In genomic region chr15:100395561-100395960, GRCm38 (mm10) we compare ENCODE assay signal across 31 mouse cellular contexts. TPM values are rescaled to one million over a fixed set of nuclear protein-coding genes. Genes with fewer than 3 reads are reported as not detected.
DNase-seq lines count a peak whose midpoint lies in the region; ATAC-seq and TF ChIP-seq lines count a peak whose summit lies in the region.
"Had no signal": no experiment of that assay in that cellular context is flagged by ENCODE, and none has a peak within 500 bp of the region (broad histone marks: within the 10 kb centered on the region; RNA-seq: fewer than 3 reads in every experiment).

No protein-coding gene starts in this region.

- peaks cover 64% of the 10 kb centered on the region for H3K36me3 ChIP-seq in kidney, postnatal 0 days (ENCODE audit: insufficient read depth, low read length)
- peaks cover 66% of the 10 kb centered on the region for H3K36me3 ChIP-seq in kidney, embryonic 16.5 days (ENCODE audit: insufficient read depth, low read length)
- peaks cover 41% of the 10 kb centered on the region for H3K36me3 ChIP-seq in lung, postnatal 0 days (ENCODE audit: insufficient read depth, low read length)
- peaks cover 22 to 35% of the 10 kb centered on the region in 2 experiments for H3K36me3 ChIP-seq in MEL (ENCODE audit: control insufficient read depth in 1 of 2, insufficient read depth in 2 of 2, low read length in 2 of 2)
- peaks cover 19% of the 10 kb centered on the region for H3K36me3 ChIP-seq in stomach, postnatal 0 days (ENCODE audit: control insufficient read depth, insufficient read depth, low read length)

- H3K27me3 ChIP-seq in kidney, postnatal 0 days (ENCODE audit: insufficient read depth, low read length), result no peaks in the 10 kb centered on the region
- H3K27me3 ChIP-seq in kidney, embryonic 16.5 days (ENCODE audit: insufficient read depth, low read length), result no peaks in the 10 kb centered on the region
- no peaks in the 10 kb centered on the region for H3K27me3 ChIP-seq in lung, postnatal 0 days (replicated peaks; ENCODE audit: insufficient read depth, low read length)
- no peaks in the 10 kb centered on the region for H3K27me3 ChIP-seq in MEL (ENCODE audit: control insufficient read depth in 1 of 2, insufficient read depth in 2 of 2, low read length in 2 of 2)
- H3K27me3 ChIP-seq in stomach, postnatal 0 days (ENCODE audit: control insufficient read depth, insufficient read depth, low read length), result no peaks in the 10 kb centered on the region
- H3K27me3 ChIP-seq: embryonic facial prominence, embryonic 15.5 days; forebrain, embryonic 15.5 days; heart, embryonic 13.5 days; hindbrain, embryonic 12.5 days; lung, embryonic 15.5 days; neural tube, embryonic 15.5 days had no signal

- WGBS in kidney, postnatal 0 days, result 99% methylated on average over 3 of the region's 3 CpGs
- 96% methylated on average over 3 of the region's 3 CpGs for WGBS in kidney, embryonic 16.5 days
- WGBS in lung, postnatal 0 days, result 98% methylated on average over 3 of the region's 3 CpGs
- WGBS in stomach, postnatal 0 days, result 99% methylated on average over 3 of the region's 3 CpGs

- peak; percentile 42; the same call in 1 of the 2 replicates for TF ChIP-seq CTCF in kidney, postnatal 0 days (IDR thresholded peaks at IDR 0.05; ENCODE audit: low read depth)
- TF ChIP-seq CTCF in lung, postnatal 0 days (IDR thresholded peaks at IDR 0.05), result peak; percentile 22; the same call in 1 of the 2 replicates
- TF ChIP-seq CTCF in MEL (IDR thresholded peaks at IDR 0.05 in 2 of 3, conservative IDR thresholded peaks at IDR 0.05 in 1 of 3; ENCODE audit: control insufficient read depth in 1 of 3, insufficient read depth in 1 of 3, low read depth in 2 of 3, low read length in 3 of 3, poor library complexity in 1 of 3, severe bottlenecking in 1 of 3), result peak; percentile 23 to 52 (median 35)
- peak; percentile 41 for TF ChIP-seq CTCF in stomach, postnatal 0 days (IDR thresholded peaks at IDR 0.05; ENCODE audit: low read depth)

- TF ChIP-seq EP300 in lung, postnatal 0 days (IDR thresholded peaks at IDR 0.05), result no peak
- no peak for TF ChIP-seq EP300 in MEL (IDR thresholded peaks at IDR 0.05; ENCODE audit: low read depth in 1 of 2, low read length in 2 of 2)
- no peak for TF ChIP-seq EP300 in stomach, postnatal 0 days (optimal IDR thresholded peaks at IDR 0.05)

- H3K4me3 ChIP-seq in kidney, postnatal 0 days (replicated peaks; ENCODE audit: low read depth, low read length), result no peak overlapping the region
- H3K4me3 ChIP-seq in kidney, embryonic 16.5 days (ENCODE audit: low read length), result no peak overlapping the region
- H3K4me3 ChIP-seq in lung, postnatal 0 days (ENCODE audit: low read depth, low read length), result no peak overlapping the region
- H3K4me3 ChIP-seq in MEL (ENCODE audit: control insufficient read depth in 1 of 2, insufficient read depth in 1 of 2, low read depth in 2 of 2, low read length in 2 of 2), result no peak overlapping the region
- H3K4me3 ChIP-seq in stomach, postnatal 0 days (ENCODE audit: low read depth, low read length), result no peak overlapping the region
- H3K4me3 ChIP-seq: embryonic facial prominence, embryonic 15.5 days; forebrain, embryonic 15.5 days; heart, embryonic 13.5 days; hindbrain, embryonic 12.5 days; lung, embryonic 15.5 days; midbrain, embryonic 10.5 days; neural tube, embryonic 15.5 days had no signal

- no peak for ATAC-seq in kidney, postnatal 0 days (replicated peaks; ENCODE audit: low FRiP score, low read depth)
- no peak for ATAC-seq in kidney, embryonic 16.5 days (ENCODE audit: low FRiP score, low TSS enrichment)
- no peak for ATAC-seq in lung, postnatal 0 days
- no peak for ATAC-seq in stomach, postnatal 0 days (ENCODE audit: low FRiP score, low TSS enrichment)
- ATAC-seq: forebrain, embryonic 15.5 days; inflammation-experienced regulatory T-cells, adult 6 months had no signal

- TF ChIP-seq RAD21 in MEL (IDR thresholded peaks at IDR 0.05; ENCODE audit: low read depth, low read length), result peak; percentile 27

- H3K9me3 ChIP-seq in kidney, postnatal 0 days (replicated peaks; ENCODE audit: low read length), result no peaks in the 10 kb centered on the region
- H3K9me3 ChIP-seq in kidney, embryonic 16.5 days (ENCODE audit: low read length), result no peaks in the 10 kb centered on the region
- no peaks in the 10 kb centered on the region for H3K9me3 ChIP-seq in lung, postnatal 0 days (ENCODE audit: low read length)
- H3K9me3 ChIP-seq in MEL (replicated peaks; ENCODE audit: insufficient read depth, low read length), result no peaks in the 10 kb centered on the region
- no peaks in the 10 kb centered on the region for H3K9me3 ChIP-seq in stomach, postnatal 0 days (ENCODE audit: control insufficient read depth, low read length)
- H3K9me3 ChIP-seq: embryonic facial prominence, embryonic 15.5 days; forebrain, embryonic 15.5 days; heart, embryonic 13.5 days; hindbrain, embryonic 12.5 days; lung, embryonic 15.5 days; midbrain, embryonic 10.5 days; neural tube, embryonic 15.5 days had no signal

- no peak overlapping the region for H3K4me2 ChIP-seq in kidney, postnatal 0 days (ENCODE audit: low read length)
- no peak overlapping the region for H3K4me2 ChIP-seq in kidney, embryonic 16.5 days (replicated peaks; ENCODE audit: low read depth, low read length)
- H3K4me2 ChIP-seq in lung, postnatal 0 days (replicated peaks; ENCODE audit: low read depth, low read length), result no peak overlapping the region
- H3K4me2 ChIP-seq in stomach, postnatal 0 days (replicated peaks; ENCODE audit: low read depth), result no peak overlapping the region
- H3K4me2 ChIP-seq: embryonic facial prominence, embryonic 15.5 days; forebrain, embryonic 15.5 days; heart, embryonic 13.5 days; hindbrain, embryonic 12.5 days; lung, embryonic 15.5 days; neural tube, embryonic 15.5 days had no signal

- DNase-seq in kidney, postnatal 0 days (ENCODE audit: low spot score), result no peak
- no peak for DNase-seq in lung, postnatal 0 days (ENCODE audit: low spot score)
- no peak for DNase-seq in lung, adult 18-20 months
- DNase-seq in MEL (ENCODE audit: low read depth, low spot score), result no peak
- no peak for DNase-seq in stomach, postnatal 0 days (ENCODE audit: low spot score)
- DNase-seq in thymus, postnatal 14 days, result no peak
- DNase-seq: adrenal gland, postnatal 36 days; cerebellum, adult 11 months; cerebellum, adult 9-11 months; gastrocnemius, postnatal 14 days; heart, adult 18-20 months; heart, postnatal 14 days; kidney, adult 8-10 months; kidney, postnatal 25 days; lung, postnatal 4 days; thymus, postnatal 36 days had no signal

- no peak overlapping the region for H3K9ac ChIP-seq in kidney, postnatal 0 days (ENCODE audit: low read depth, low read length)
- no peak overlapping the region for H3K9ac ChIP-seq in kidney, embryonic 16.5 days (replicated peaks; ENCODE audit: low read length)
- no peak overlapping the region for H3K9ac ChIP-seq in lung, postnatal 0 days (replicated peaks; ENCODE audit: low read depth)
- no peak overlapping the region for H3K9ac ChIP-seq in MEL (ENCODE audit: control insufficient read depth, low read depth, low read length, poor library complexity, severe bottlenecking)
- no peak overlapping the region for H3K9ac ChIP-seq in stomach, postnatal 0 days (ENCODE audit: low read length)
- H3K9ac ChIP-seq: embryonic facial prominence, embryonic 15.5 days; forebrain, embryonic 15.5 days; heart, embryonic 13.5 days; hindbrain, embryonic 12.5 days; lung, embryonic 15.5 days; neural tube, embryonic 15.5 days had no signal

- H3K79me2 ChIP-seq in MEL (ENCODE audit: control insufficient read depth, insufficient read depth, low read length, poor library complexity), result no peaks in the 10 kb centered on the region

- H3K4me1 ChIP-seq in kidney, postnatal 0 days (replicated peaks; ENCODE audit: insufficient read depth, low read length), result no peaks in the 10 kb centered on the region
- H3K4me1 ChIP-seq in kidney, embryonic 16.5 days (ENCODE audit: insufficient read depth, low read length), result no peaks in the 10 kb centered on the region
- H3K4me1 ChIP-seq in lung, postnatal 0 days (ENCODE audit: insufficient read depth, low read depth, low read length), result no peaks in the 10 kb centered on the region
- H3K4me1 ChIP-seq in MEL (ENCODE audit: control insufficient read depth in 1 of 2, insufficient read depth in 2 of 2, low read length in 2 of 2), result peaks cover 17 to 20% of the 10 kb centered on the region in 2 experiments
- no peaks in the 10 kb centered on the region for H3K4me1 ChIP-seq in stomach, postnatal 0 days (replicated peaks; ENCODE audit: control insufficient read depth, insufficient read depth)
- H3K4me1 ChIP-seq: embryonic facial prominence, embryonic 15.5 days; forebrain, embryonic 15.5 days; hindbrain, embryonic 12.5 days; lung, embryonic 15.5 days; midbrain, embryonic 10.5 days; neural tube, embryonic 15.5 days had no signal

- TF ChIP-seq POLR2A in MEL (IDR thresholded peaks at IDR 0.05; ENCODE audit: control insufficient read depth in 1 of 2, insufficient read depth in 1 of 2, low read depth in 1 of 2, low read length in 2 of 2, poor library complexity in 1 of 2), result no peak

- H3K27ac ChIP-seq in kidney, postnatal 0 days, result no peak overlapping the region
- H3K27ac ChIP-seq in kidney, embryonic 16.5 days (ENCODE audit: low read length), result no peak overlapping the region
- no peak overlapping the region for H3K27ac ChIP-seq in lung, postnatal 0 days (ENCODE audit: low read length)
- H3K27ac ChIP-seq in MEL (ENCODE audit: control insufficient read depth, low read depth, low read length), result no peak overlapping the region
- H3K27ac ChIP-seq in stomach, postnatal 0 days (replicated peaks), result no peak overlapping the region
- H3K27ac ChIP-seq: embryonic facial prominence, embryonic 15.5 days; forebrain, embryonic 15.5 days; heart, embryonic 13.5 days; hindbrain, embryonic 12.5 days; lung, embryonic 15.5 days; midbrain, embryonic 10.5 days; neural tube, embryonic 15.5 days had no signal

RNA-seq across cellular contexts. Expression of gene Gm5475, which starts 26.4 kb away (rescaled TPM):
- polyA plus RNA-seq in kidney, postnatal 0 days (2015; fragmentation: Nextera tagmentation; extraction: Ambion mirVana), result 1.3 and 1.5 TPM in 2 replicates
- polyA plus RNA-seq in kidney, embryonic 16.5 days (2015; fragmentation: Nextera tagmentation; extraction: Ambion mirVana), result 0.19 and 0.22 TPM in 2 replicates
- polyA plus RNA-seq in lung, postnatal 0 days (2015; fragmentation: Nextera tagmentation; extraction: Ambion mirVana), result 0.11 and 0.12 TPM in 2 replicates
- 0.15 TPM in 1 of 2 replicates, not detected in the other for total RNA-seq in MEL (2012; rRNA removed)
- polyA plus RNA-seq in MEL (2012; ENCODE audit: insufficient read depth in 1 of 2, insufficient read length in 2 of 2, low read depth in 1 of 2, low replicate concordance in 2 of 2, missing spikeins in 1 of 2), result under 1 TPM in 1 of 2 experiments, not detected in 1; 0.14 TPM
- polyA plus RNA-seq in stomach, postnatal 0 days (2015; fragmentation: Nextera tagmentation; extraction: Ambion mirVana), result 0.11 and 0.15 TPM in 2 replicates
- total RNA-seq: adrenal gland, adult 18-20 months; adrenal gland, postnatal 36 days; common myeloid progenitor, adult 5-6 weeks; gastrocnemius, postnatal 14 days; heart, adult 18-20 months; heart, postnatal 14 days; layer of hippocampus, adult 8-10 months; left cerebral cortex, postnatal 25 days had no signal
- polyA plus RNA-seq: hindbrain, embryonic 12.5 days had no signal

RNA-seq across cellular contexts. Expression of gene Slc11a2, which starts 29.3 kb away (rescaled TPM):
- 28.1 and 33.2 TPM in 2 replicates for polyA plus RNA-seq in kidney, postnatal 0 days (2015; fragmentation: Nextera tagmentation; extraction: Ambion mirVana)
- polyA plus RNA-seq in kidney, embryonic 16.5 days (2015; fragmentation: Nextera tagmentation; extraction: Ambion mirVana), result 36.8 and 37.4 TPM in 2 replicates
- 16.1 and 19.2 TPM in 2 replicates for polyA plus RNA-seq in lung, postnatal 0 days (2015; fragmentation: Nextera tagmentation; extraction: Ambion mirVana)
- 52.7 and 69.0 TPM in 2 replicates for total RNA-seq in MEL (2012; rRNA removed)
- 100 to 1,000 TPM in 1 of 2 experiments, not detected in 1; 112 TPM for polyA plus RNA-seq in MEL (2012; ENCODE audit: insufficient read depth in 1 of 2, insufficient read length in 2 of 2, low read depth in 1 of 2, low replicate concordance in 2 of 2, missing spikeins in 1 of 2)
- 12.2 and 15.8 TPM in 2 replicates for polyA plus RNA-seq in stomach, postnatal 0 days (2015; fragmentation: Nextera tagmentation; extraction: Ambion mirVana)

RNA-seq across cellular contexts. Expression of gene Higd1c, which starts 31.2 kb away (rescaled TPM):
- polyA plus RNA-seq in kidney, postnatal 0 days (2015; fragmentation: Nextera tagmentation; extraction: Ambion mirVana), result 0.69 TPM in 1 of 2 replicates, not detected in the other
- polyA plus RNA-seq in kidney, embryonic 16.5 days (2015; fragmentation: Nextera tagmentation; extraction: Ambion mirVana), result 0.35 and 1.3 TPM in 2 replicates
- polyA plus RNA-seq in lung, postnatal 0 days (2015; fragmentation: Nextera tagmentation; extraction: Ambion mirVana), result not detected in 2 replicates
- not detected in 2 replicates for total RNA-seq in MEL (2012; rRNA removed)
- not detected for polyA plus RNA-seq in MEL (2012; ENCODE audit: insufficient read depth in 1 of 2, insufficient read length in 2 of 2, low read depth in 1 of 2, low replicate concordance in 2 of 2, missing spikeins in 1 of 2)
- polyA plus RNA-seq in stomach, postnatal 0 days (2015; fragmentation: Nextera tagmentation; extraction: Ambion mirVana), result not detected in 2 replicates
- total RNA-seq: adrenal gland, adult 18-20 months; adrenal gland, postnatal 36 days; common myeloid progenitor, adult 5-6 weeks; gastrocnemius, postnatal 14 days; heart, adult 18-20 months; heart, postnatal 14 days; layer of hippocampus, adult 8-10 months; left cerebral cortex, postnatal 25 days had no signal
- polyA plus RNA-seq: embryonic facial prominence, embryonic 15.5 days; forebrain, embryonic 15.5 days; heart, embryonic 13.5 days; hindbrain, embryonic 12.5 days; inflammation-experienced regulatory T-cells, adult 6 months; limb, embryonic 14.5 days; lung, embryonic 15.5 days; midbrain, embryonic 10.5 days; neural tube, embryonic 15.5 days; testis, adult 2 months had no signal

RNA-seq across cellular contexts. Expression of gene Mettl7a2, which starts 42.6 kb away (rescaled TPM):
- polyA plus RNA-seq in kidney, postnatal 0 days (2015; fragmentation: Nextera tagmentation; extraction: Ambion mirVana), result 1.8 and 2.8 TPM in 2 replicates
- 0.41 and 0.60 TPM in 2 replicates for polyA plus RNA-seq in kidney, embryonic 16.5 days (2015; fragmentation: Nextera tagmentation; extraction: Ambion mirVana)
- 0.11 and 0.19 TPM in 2 replicates for polyA plus RNA-seq in lung, postnatal 0 days (2015; fragmentation: Nextera tagmentation; extraction: Ambion mirVana)
- not detected in 2 replicates for total RNA-seq in MEL (2012; rRNA removed)
- not detected for polyA plus RNA-seq in MEL (2012; ENCODE audit: insufficient read depth in 1 of 2, insufficient read length in 2 of 2, low read depth in 1 of 2, low replicate concordance in 2 of 2, missing spikeins in 1 of 2)
- not detected in 2 replicates for polyA plus RNA-seq in stomach, postnatal 0 days (2015; fragmentation: Nextera tagmentation; extraction: Ambion mirVana)
- total RNA-seq: common myeloid progenitor, adult 5-6 weeks had no signal
- polyA plus RNA-seq: embryonic facial prominence, embryonic 15.5 days; forebrain, embryonic 15.5 days; heart, embryonic 13.5 days; hindbrain, embryonic 12.5 days; inflammation-experienced regulatory T-cells, adult 6 months; lung, embryonic 15.5 days; midbrain, embryonic 10.5 days; neural tube, embryonic 15.5 days; testis, adult 2 months had no signal

RNA-seq across cellular contexts. Expression of gene Methig1, which starts 42.6 kb away (rescaled TPM):
- polyA plus RNA-seq in kidney, postnatal 0 days (2015; fragmentation: Nextera tagmentation; extraction: Ambion mirVana), result 1.9 and 2.0 TPM in 2 replicates
- 0.60 and 0.94 TPM in 2 replicates for polyA plus RNA-seq in kidney, embryonic 16.5 days (2015; fragmentation: Nextera tagmentation; extraction: Ambion mirVana)
- polyA plus RNA-seq in lung, postnatal 0 days (2015; fragmentation: Nextera tagmentation; extraction: Ambion mirVana), result not detected in 2 replicates
- not detected in 2 replicates for total RNA-seq in MEL (2012; rRNA removed)
- polyA plus RNA-seq in MEL (2012; ENCODE audit: insufficient read depth in 1 of 2, insufficient read length in 2 of 2, low read depth in 1 of 2, low replicate concordance in 2 of 2, missing spikeins in 1 of 2), result not detected
- 0.17 TPM in 1 of 2 replicates, not detected in the other for polyA plus RNA-seq in stomach, postnatal 0 days (2015; fragmentation: Nextera tagmentation; extraction: Ambion mirVana)
- total RNA-seq: common myeloid progenitor, adult 5-6 weeks; gastrocnemius, postnatal 14 days; heart, adult 18-20 months; heart, postnatal 14 days; layer of hippocampus, adult 8-10 months; left cerebral cortex, postnatal 25 days had no signal
- polyA plus RNA-seq: embryonic facial prominence, embryonic 15.5 days; forebrain, embryonic 15.5 days; heart, embryonic 13.5 days; hindbrain, embryonic 12.5 days; limb, embryonic 14.5 days; lung, embryonic 15.5 days; midbrain, embryonic 10.5 days; testis, adult 2 months had no signal
